ENCODE assay signal across 8 mouse cellular contexts in genomic region chr5:101766248-101766647, GRCm38 (mm10). TPM values are rescaled to one million over a fixed set of nuclear protein-coding genes. Genes with fewer than 3 reads are reported as not detected.
DNase-seq lines count a peak whose midpoint lies in the region; ATAC-seq and TF ChIP-seq lines count a peak whose summit lies in the region.

No protein-coding gene starts in this region.

- no peak for DNase-seq in cerebellum, adult 2 months
- DNase-seq in cerebellum, adult 9-10 months = no peak
- peak; percentile 34 for DNase-seq in lung, postnatal 0 days (ENCODE audit: low spot score)
- no peak for DNase-seq in lung, adult 18-20 months
- DNase-seq in kidney, postnatal 10 days = peak; percentile 11
- DNase-seq in stomach, postnatal 0 days (ENCODE audit: low spot score) = peak; percentile 13
- no peak for DNase-seq in frontal cortex, postnatal 25 days (ENCODE audit: low spot score in 2 of 2)
- DNase-seq in gastrocnemius, postnatal 14 days = no peak

- no peak for ATAC-seq in lung, postnatal 0 days
- no peak for ATAC-seq in stomach, postnatal 0 days (ENCODE audit: low FRiP score, low TSS enrichment)

- peaks cover 7% of the 10 kb centered on the region; the same call in 1 of the 2 replicates for H3K4me1 ChIP-seq in cerebellum, adult 2 months (ENCODE audit: control insufficient read depth, insufficient read depth, low read length)
- no peaks in the 10 kb centered on the region for H3K4me1 ChIP-seq in lung, postnatal 0 days (ENCODE audit: insufficient read depth, low read depth, low read length)
- no peaks in the 10 kb centered on the region; the same call in 1 of the 2 replicates for H3K4me1 ChIP-seq in stomach, postnatal 0 days (replicated peaks; ENCODE audit: control insufficient read depth, insufficient read depth)

- H3K9me3 ChIP-seq in lung, postnatal 0 days (ENCODE audit: low read length) = no peaks in the 10 kb centered on the region
- H3K9me3 ChIP-seq in stomach, postnatal 0 days (ENCODE audit: control insufficient read depth, low read length) = no peaks in the 10 kb centered on the region

- TF ChIP-seq CTCF in cerebellum, adult 2 months (IDR thresholded peaks at IDR 0.05; ENCODE audit: borderline replicate concordance, insufficient read depth, low read depth, low read length) = no peak
- TF ChIP-seq CTCF in lung, postnatal 0 days (IDR thresholded peaks at IDR 0.05) = no peak
- no peak for TF ChIP-seq CTCF in stomach, postnatal 0 days (IDR thresholded peaks at IDR 0.05; ENCODE audit: low read depth)

- peak overlapping the region; percentile 60 for H3K9ac ChIP-seq in lung, postnatal 0 days (replicated peaks; ENCODE audit: low read depth)
- H3K9ac ChIP-seq in stomach, postnatal 0 days (ENCODE audit: low read length) = no peak overlapping the region

- H3K4me2 ChIP-seq in lung, postnatal 0 days (replicated peaks; ENCODE audit: low read depth, low read length) = peak overlapping the region; percentile 98
- peak overlapping the region; percentile 99 for H3K4me2 ChIP-seq in stomach, postnatal 0 days (replicated peaks; ENCODE audit: low read depth)

- peak overlapping the region; percentile 22 for H3K4me3 ChIP-seq in cerebellum, adult 2 months (replicated peaks; ENCODE audit: insufficient read depth, low read depth, low read length)
- peak overlapping the region; percentile 80 for H3K4me3 ChIP-seq in lung, postnatal 0 days (ENCODE audit: low read depth, low read length)
- H3K4me3 ChIP-seq in stomach, postnatal 0 days (ENCODE audit: low read depth, low read length) = peak overlapping the region; percentile 83

- intact Hi-C loops in gastrocnemius, postnatal 14 days (cut with DNase I; ENCODE audit: low total_unique reads) = no loop called here

- no peak for TF ChIP-seq POLR2A in cerebellum, adult 2 months (IDR thresholded peaks at IDR 0.05; ENCODE audit: borderline replicate concordance, insufficient read depth, low read length)

- H3K27me3 ChIP-seq in cerebellum, adult 2 months (ENCODE audit: control insufficient read depth, insufficient read depth, low read length) = no peaks in the 10 kb centered on the region
- H3K27me3 ChIP-seq in lung, postnatal 0 days (replicated peaks; ENCODE audit: insufficient read depth, low read length) = no peaks in the 10 kb centered on the region; the same call in 1 of the 2 replicates
- no peaks in the 10 kb centered on the region for H3K27me3 ChIP-seq in stomach, postnatal 0 days (ENCODE audit: control insufficient read depth, insufficient read depth, low read length)

- no peaks in the 10 kb centered on the region for H3K36me3 ChIP-seq in lung, postnatal 0 days (ENCODE audit: insufficient read depth, low read length)
- no peaks in the 10 kb centered on the region for H3K36me3 ChIP-seq in stomach, postnatal 0 days (ENCODE audit: control insufficient read depth, insufficient read depth, low read length)

- H3K27ac ChIP-seq in cerebellum, adult 2 months (ENCODE audit: insufficient read depth, low read length) = no peak overlapping the region
- peak overlapping the region; percentile 87 for H3K27ac ChIP-seq in lung, postnatal 0 days (ENCODE audit: low read length)
- H3K27ac ChIP-seq in stomach, postnatal 0 days (replicated peaks) = no peak overlapping the region

- WGBS in cerebellum, adult 2 months = 57% methylated on average over 6 of the region's 6 CpGs
- WGBS in lung, postnatal 0 days = 14% methylated on average over 6 of the region's 6 CpGs
- WGBS in stomach, postnatal 0 days = 22% methylated on average over 6 of the region's 6 CpGs

- TF ChIP-seq EP300 in lung, postnatal 0 days (IDR thresholded peaks at IDR 0.05) = no peak
- no peak for TF ChIP-seq EP300 in stomach, postnatal 0 days (optimal IDR thresholded peaks at IDR 0.05)

RNA-seq across cellular contexts. Expression of gene Cds1, which starts 1.3 kb away (rescaled TPM):
- polyA plus RNA-seq in cerebellum, adult 2 months (2012; rRNA removed) = 91.2 and 97.8 TPM in 2 replicates
- polyA plus RNA-seq in lung, postnatal 0 days (2015; fragmentation: Nextera tagmentation; extraction: Ambion mirVana) = 24.0 and 32.4 TPM in 2 replicates
- polyA plus RNA-seq in stomach, postnatal 0 days (2015; fragmentation: Nextera tagmentation; extraction: Ambion mirVana) = 18.0 and 18.5 TPM in 2 replicates
- 1 to 10 TPM in 1 of 2 experiments, under 1 TPM in 1; 0.86 to 1.1 TPM for total RNA-seq in gastrocnemius, postnatal 14 days (2021)

Comparison
In these comparisons a context has a peak if more than half of its experiments do, and no peak if none do; other contexts are left out.
1. DNase-seq: peak in lung, postnatal 0 days (single experiment), kidney, postnatal 10 days (single experiment) and stomach, postnatal 0 days (single experiment); none in cerebellum, adult 2 months (0 of 2), cerebellum, adult 9-10 months (single experiment), lung, adult 18-20 months (0 of 2), frontal cortex, postnatal 25 days (0 of 2) and gastrocnemius, postnatal 14 days (single experiment).
2. H3K4me3 ChIP-seq: peak in every context shown above with its lines; median percentile 83 in stomach, postnatal 0 days; 80 in lung, postnatal 0 days; 22 in cerebellum, adult 2 months.